Mouse (Mus musculus): ENCODE results near the gene Lactb. TPM values are rescaled to one million over a fixed set of nuclear protein-coding genes. Genes with fewer than 3 reads are reported as not detected.

The Lactb gene
- total and polyA plus RNA-seq, 3 experiments: 14.6 to 29.4 (median 23.7) TPM

GRCm38 (mm10) chr9:67003156-67003555, 27.9 kb upstream of the Lactb start:
- H3K36me3 ChIP-seq (replicated peaks in 1 of 2; ENCODE audit: control insufficient read depth in 1 of 2, insufficient read depth in 1 of 2, low read length in 1 of 2): no peaks in the 10 kb centered on the region
- no peaks in the 10 kb centered on the region for H3K9me3 ChIP-seq (replicated peaks; ENCODE audit: low read length)
- H3K79me2 ChIP-seq (replicated peaks; ENCODE audit: control insufficient read depth, extremely low read depth, insufficient read depth, poor library complexity, severe bottlenecking): no peaks in the 10 kb centered on the region
- dilution Hi-C loops (cut with MboI; ENCODE audit: extremely low pct_ligation_motif_present, extremely low pct_unique_long_range_greater_than_20kb, low sequenced_read_pairs) (no loop called here), in situ Hi-C loops (cut with MboI; ENCODE audit: low pct_ligation_motif_present, low pct_unique_long_range_greater_than_20kb, low sequenced_read_pairs) (loop anchor here (5.0 kb wide), 1 partner anchor 39 kb away; no protein-coding TSS in a partner anchor)
- TF ChIP-seq KAT2A (IDR thresholded peaks at IDR 0.05; ENCODE audit: insufficient replicate concordance, low read length) (no peak), PAX5 (IDR thresholded peaks at IDR 0.05; ENCODE audit: low read length) (no peak), MAZ (IDR thresholded peaks at IDR 0.05; ENCODE audit: low read depth, low read length) (no peak), ZMIZ1 (IDR thresholded peaks at IDR 0.05; ENCODE audit: low read depth, low read length) (no peak), TCF12 (IDR thresholded peaks at IDR 0.05; ENCODE audit: low read depth, low read length) (no peak), JUND (conservative IDR thresholded peaks at IDR 0.05; ENCODE audit: low read depth, low read length) (no peak), MYC (IDR thresholded peaks at IDR 0.05; ENCODE audit: low read depth, low read length) (no peak), CTCF (conservative IDR thresholded peaks at IDR 0.05 in 1 of 2, IDR thresholded peaks at IDR 0.05 in 1 of 2; ENCODE audit: low read depth in 2 of 2, low read length in 2 of 2) (no peak), CHD2 (IDR thresholded peaks at IDR 0.05; ENCODE audit: low read length) (no peak), MAFK (IDR thresholded peaks at IDR 0.05; ENCODE audit: insufficient replicate concordance, low read length) (no peak), POLR2AphosphoS2 (IDR thresholded peaks at IDR 0.05; ENCODE audit: low read depth, low read length) (no peak), NELFE (IDR thresholded peaks at IDR 0.05; ENCODE audit: low read depth, low read length) (no peak), NRF1 (IDR thresholded peaks at IDR 0.05; ENCODE audit: low read depth, low read length) (no peak), ETS1 (conservative IDR thresholded peaks at IDR 0.05; ENCODE audit: low read depth, low read length) (no peak), MXI1 (IDR thresholded peaks at IDR 0.05; ENCODE audit: low read depth, low read length) (no peak)
- H3K4me2 ChIP-seq (ENCODE audit: insufficient read depth, low read depth, poor library complexity, severe bottlenecking): no peak overlapping the region
- H3K4me3 ChIP-seq (replicated peaks in 1 of 3; ENCODE audit: low read depth in 2 of 3, low read length in 2 of 3, poor library complexity in 1 of 3): no peak overlapping the region
- no peak overlapping the region for H3K9ac ChIP-seq (ENCODE audit: insufficient read depth, low read depth)
- DNase-seq (ENCODE audit: extremely low read depth): no peak
- H3K27ac ChIP-seq (ENCODE audit: insufficient read depth, low read depth): no peak overlapping the region
- peaks cover 0 to 8% of the 10 kb centered on the region in 2 experiments; a peak in 2 of 4 replicates for H3K4me1 ChIP-seq (ENCODE audit: control insufficient read depth in 1 of 2, insufficient read depth in 2 of 2)
- H3K27me3 ChIP-seq (replicated peaks): no peaks in the 10 kb centered on the region

- Histone ChIP-seq H3K9me3 (replicated peaks; ENCODE audit: low read length) (no peaks in the 10 kb centered on the region), H3K9ac (ENCODE audit: insufficient read depth, low read depth) (no peak overlapping the region), H3K4me3 (replicated peaks in 1 of 3; ENCODE audit: low read depth in 2 of 3, low read length in 2 of 3, poor library complexity in 1 of 3) (no peak overlapping the region), H3K79me2 (replicated peaks; ENCODE audit: control insufficient read depth, extremely low read depth, insufficient read depth, poor library complexity, severe bottlenecking) (no peaks in the 10 kb centered on the region), H3K4me2 (ENCODE audit: insufficient read depth, low read depth, poor library complexity, severe bottlenecking) (0 out of 2 replicates have a peak overlapping the region, but pooled peaks have one; percentile 26), H3K27ac (ENCODE audit: insufficient read depth, low read depth) (no peak overlapping the region), H3K27me3 (replicated peaks) (no peaks in the 10 kb centered on the region), H3K36me3 (replicated peaks in 1 of 2; ENCODE audit: control insufficient read depth in 1 of 2, insufficient read depth in 1 of 2, low read length in 1 of 2) (no peaks in the 10 kb centered on the region), H3K4me1 (ENCODE audit: control insufficient read depth in 1 of 2, insufficient read depth in 2 of 2) (peaks cover 0 to 8% of the 10 kb centered on the region in 2 experiments; a peak in 2 of 4 replicates)
- dilution Hi-C loops (cut with MboI; ENCODE audit: extremely low pct_ligation_motif_present, extremely low pct_unique_long_range_greater_than_20kb, low sequenced_read_pairs): no loop called here
- no peak for DNase-seq (ENCODE audit: extremely low read depth)
- TF ChIP-seq UBTF (IDR thresholded peaks at IDR 0.05; ENCODE audit: low read depth, low read length) (no peak), SIN3A (IDR thresholded peaks at IDR 0.05; ENCODE audit: low read length) (0 out of 2 replicates have a peak, but pooled peaks have one; percentile 9), NRF1 (IDR thresholded peaks at IDR 0.05; ENCODE audit: low read depth, low read length) (0 out of 2 replicates have a peak, but pooled peaks have one; percentile 2)
- in situ Hi-C loops (cut with MboI; ENCODE audit: low pct_ligation_motif_present, low pct_unique_long_range_greater_than_20kb, low sequenced_read_pairs): loop anchor here (5.0 kb wide), 1 partner anchor 41 kb away; no protein-coding TSS in a partner anchor
Measured at GRCm38 (mm10) chr9:67001506-67001905, 26.2 kb upstream of the Lactb start.

Measured in CH12.LX (cell line).